Mouse (Mus musculus) kidney, postnatal 0 days (tissue): Measurements from ENCODE around the gene Depdc1b. TPM values are rescaled to one million over a fixed set of nuclear protein-coding genes. Genes with fewer than 3 reads are reported as not detected.

ENCODE experiments used
- ATAC-seq: fragments of 200-750 bp; cut with Nextera tagmentation; replicated peaks from 2 replicates; pipeline ENCODE4 v1.8.0; 2017; ENCODE audit warnings: low read depth, moderate number of reproducible peaks, moderate TSS enrichment, moderate library complexity; ENCODE audit not compliant: low FRiP score
- DNase-seq: peaks from one replicate; pipeline ENCODE4 v3.0.0-alpha.2; 2016; ENCODE audit warnings: low spot score
- H3K27ac ChIP-seq: fragments of 300-500 bp; sonication (generic); 2 replicates; pipeline ENCODE4 v1.5.1; 2014; ENCODE audit warnings: mild to moderate bottlenecking
- H3K27me3 ChIP-seq: fragments of 300-500 bp; sonication (generic); 2 replicates; pipeline ENCODE4 v1.6.1; 2014; ENCODE audit warnings: low read length, mixed read lengths; ENCODE audit not compliant: insufficient read depth
- H3K36me3 ChIP-seq: fragments of 300-500 bp; sonication (generic); 2 replicates; pipeline ENCODE4 v1.6.1; 2014; ENCODE audit warnings: low read length, mixed read lengths; ENCODE audit not compliant: insufficient read depth
- H3K4me1 ChIP-seq: fragments of 300-500 bp; sonication (generic); replicated peaks from 2 replicates; pipeline ENCODE4 v1.6.1; 2014; ENCODE audit warnings: antibody characterized with exemption, low read length, mixed read lengths; ENCODE audit not compliant: insufficient read depth
- H3K4me2 ChIP-seq: fragments of 300-500 bp; sonication (generic); 2 replicates; pipeline ENCODE4 v1.6.1; 2014; ENCODE audit warnings: mild to moderate bottlenecking, low read length, moderate library complexity, mixed read lengths
- H3K4me3 ChIP-seq: fragments of 300-500 bp; sonication (generic); replicated peaks from 2 replicates; pipeline ENCODE4 v1.5.1; 2014; ENCODE audit warnings: low read depth, low read length
- H3K9ac ChIP-seq: fragments of 300-500 bp; sonication (generic); 2 replicates; pipeline ENCODE4 v1.6.1; 2014; ENCODE audit warnings: low read depth, low read length
- H3K9me3 ChIP-seq: fragments of 300-500 bp; sonication (generic); replicated peaks from 2 replicates; pipeline ENCODE4 v1.6.1; 2016; ENCODE audit warnings: low read length, inconsistent platforms, mixed read lengths
- CTCF ChIP-seq: IDR thresholded peaks from 2 replicates; pipeline ENCODE4 v1.5.1; 2016; ENCODE audit warnings: antibody characterized with exemption, low read depth, mild to moderate bottlenecking, moderate library complexity
- WGBS: fragments of 180-500 bp; shearing (Covaris S2); extraction: QIAGEN DNeasy Blood & Tissue Kit; methylation state at CpG from one replicate; pipeline ENCODE4 v1.1.7; 2014; 5-methylcytosine and 5-hydroxymethylcytosine counted together
- polyA plus RNA-seq: library from polyadenylated mRNA; unstranded; fragments of >200 nt; fragmentation: Nextera tagmentation; extraction: Ambion mirVana; gene quantifications from 2 replicates; pipeline ENCODE4 v1.2.1, GENCODE M21; 2015

Depdc1b gene
- polyA plus RNA-seq, 1 experiment from 2014 or later = 4.1 TPM

- whole genome bisulfite sequencing = 65% methylated on average over 3 of the region's 3 CpGs
- DNase-seq (no peak), ATAC-seq (no peak)
- no peak for TF ChIP-seq CTCF
- no peaks in the 10 kb centered on the region for H3K36me3 ChIP-seq
- no peak overlapping the region for H3K4me3 ChIP-seq
- H3K9me3 ChIP-seq = no peaks in the 10 kb centered on the region
- H3K4me2 ChIP-seq = no peak overlapping the region
- H3K27ac ChIP-seq = no peak overlapping the region
- H3K27me3 ChIP-seq = no peaks in the 10 kb centered on the region
- H3K4me1 ChIP-seq = no peaks in the 10 kb centered on the region
- no peak overlapping the region for H3K9ac ChIP-seq
Measured at GRCm38 (mm10) chr13:108358228-108358627, 42.1 kb downstream of the Depdc1b start.

GRCm38 (mm10) chr13:108367496-108367895, 51.4 kb downstream of the Depdc1b start:
- Histone ChIP-seq H3K36me3 (0 out of 2 replicates have a peak, but pooled peaks cover 5% of the 10 kb centered on the region), H3K9me3 (no peaks in the 10 kb centered on the region), H3K27me3 (no peaks in the 10 kb centered on the region), H3K4me3 (no peak overlapping the region), H3K4me2 (no peak overlapping the region), H3K4me1 (no peaks in the 10 kb centered on the region), H3K27ac (no peak overlapping the region), H3K9ac (no peak overlapping the region)
- no peak for ATAC-seq
- TF ChIP-seq CTCF = no peak
- WGBS = 91% methylated on average over 12 of the region's 12 CpGs
- no peak for DNase-seq

- 96% methylated on average over 5 of the region's 5 CpGs for WGBS
- no peak overlapping the region for H3K4me2 ChIP-seq
- TF ChIP-seq CTCF = no peak
- no peaks in the 10 kb centered on the region for H3K27me3 ChIP-seq
- H3K4me3 ChIP-seq = no peak overlapping the region
- 0 out of 2 replicates have a peak, but pooled peaks cover 3% of the 10 kb centered on the region for H3K36me3 ChIP-seq
- no peak overlapping the region for H3K9ac ChIP-seq
- DNase-seq (no peak), ATAC-seq (no peak)
- no peak overlapping the region for H3K27ac ChIP-seq
- no peaks in the 10 kb centered on the region for H3K4me1 ChIP-seq
- no peaks in the 10 kb centered on the region for H3K9me3 ChIP-seq
Measured at GRCm38 (mm10) chr13:108370241-108370941, 54.3 kb downstream of the Depdc1b start.

- Histone ChIP-seq H3K27ac (no peak overlapping the region), H3K9me3 (no peaks in the 10 kb centered on the region), H3K4me1 (no peaks in the 10 kb centered on the region), H3K4me3 (no peak overlapping the region), H3K4me2 (no peak overlapping the region), H3K27me3 (no peaks in the 10 kb centered on the region), H3K36me3 (0 out of 2 replicates have a peak, but pooled peaks cover 3% of the 10 kb centered on the region), H3K9ac (no peak overlapping the region)
- WGBS = 63% methylated on average over 9 of the region's 9 CpGs
- no peak for ATAC-seq
- no peak for DNase-seq
- TF ChIP-seq CTCF = no peak
Measured at GRCm38 (mm10) chr13:108371352-108371921, 55.3 kb downstream of the Depdc1b start.

GRCm38 (mm10) chr13:108373231-108373630, 57.1 kb downstream of the Depdc1b start:
- H3K4me3 ChIP-seq = no peak overlapping the region
- no peaks in the 10 kb centered on the region for H3K27me3 ChIP-seq
- DNase-seq (no peak), ATAC-seq (no peak)
- H3K4me2 ChIP-seq = no peak overlapping the region
- H3K4me1 ChIP-seq = no peaks in the 10 kb centered on the region
- TF ChIP-seq CTCF = no peak
- H3K9me3 ChIP-seq = no peaks in the 10 kb centered on the region
- no peak overlapping the region for H3K27ac ChIP-seq
- no peak overlapping the region for H3K9ac ChIP-seq
- H3K36me3 ChIP-seq = 0 out of 2 replicates have a peak, but pooled peaks cover 3% of the 10 kb centered on the region
- WGBS = 94% methylated on average over 1 of the region's 1 CpGs

GRCm38 (mm10) chr13:108376637-108377036, 60.5 kb downstream of the Depdc1b start:
- DNase-seq = no peak
- Histone ChIP-seq H3K9me3 (no peaks in the 10 kb centered on the region), H3K27ac (no peak overlapping the region), H3K36me3 (0 out of 2 replicates have a peak, but pooled peaks cover 3% of the 10 kb centered on the region), H3K4me3 (no peak overlapping the region), H3K4me2 (no peak overlapping the region), H3K4me1 (no peaks in the 10 kb centered on the region), H3K27me3 (no peaks in the 10 kb centered on the region), H3K9ac (no peak overlapping the region)
- ATAC-seq = no peak
- TF ChIP-seq CTCF = no peak
- WGBS = 69% methylated on average over 2 of the region's 2 CpGs
